Mouse (Mus musculus) gastrocnemius, postnatal 14 days (tissue): ENCODE measurements around the gene Il34. TPM values are rescaled to one million over a fixed set of nuclear protein-coding genes. Genes with fewer than 3 reads are reported as not detected.

Experiments
- DNase-seq: peaks from one replicate; pipeline ENCODE4 v3.0.0; 2021; ENCODE audit warnings: mixed read lengths
- intact Hi-C: fragments of 180-260 bp; cut with DNase I; formaldehyde crosslinking; loops from one replicate; pipeline ENCODE4 v1.15.1; 2025; ENCODE audit warnings: low total_unique reads
- total RNA-seq, 2 experiments: library from RNA; stranded (reverse); gene quantifications; 2 replicates each; pipeline ENCODE4 v1.2.3; 2021

Il34 gene
- total RNA-seq, 2 experiments from 2014 or later: 15.6 to 20.0 TPM

DNA sequence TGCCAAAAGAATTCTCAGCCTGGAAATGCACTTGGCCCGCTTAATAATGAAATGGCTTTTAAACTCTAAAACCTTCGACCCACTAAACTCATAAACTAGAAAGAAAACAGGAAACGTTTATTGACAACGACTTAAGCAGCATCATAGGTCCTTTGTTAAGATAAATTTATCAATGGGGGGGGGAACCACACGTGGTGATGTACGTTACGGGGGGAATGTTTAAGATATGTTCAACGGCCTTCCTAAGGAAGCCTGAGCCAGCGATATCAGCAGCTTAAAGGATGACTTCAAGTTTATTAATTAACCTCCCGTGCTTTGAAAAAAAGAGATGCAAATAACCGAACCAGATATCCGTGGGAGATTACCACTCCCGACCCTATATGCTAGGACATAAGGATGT lies 55.5 kb downstream of the Il34 start:
- intact Hi-C loops: loop anchor here (5.0 to 10.0 kb wide), 2 partner anchors 92 to 335 kb away; no protein-coding TSS in a partner anchor
- DNase-seq: no peak

DNA sequence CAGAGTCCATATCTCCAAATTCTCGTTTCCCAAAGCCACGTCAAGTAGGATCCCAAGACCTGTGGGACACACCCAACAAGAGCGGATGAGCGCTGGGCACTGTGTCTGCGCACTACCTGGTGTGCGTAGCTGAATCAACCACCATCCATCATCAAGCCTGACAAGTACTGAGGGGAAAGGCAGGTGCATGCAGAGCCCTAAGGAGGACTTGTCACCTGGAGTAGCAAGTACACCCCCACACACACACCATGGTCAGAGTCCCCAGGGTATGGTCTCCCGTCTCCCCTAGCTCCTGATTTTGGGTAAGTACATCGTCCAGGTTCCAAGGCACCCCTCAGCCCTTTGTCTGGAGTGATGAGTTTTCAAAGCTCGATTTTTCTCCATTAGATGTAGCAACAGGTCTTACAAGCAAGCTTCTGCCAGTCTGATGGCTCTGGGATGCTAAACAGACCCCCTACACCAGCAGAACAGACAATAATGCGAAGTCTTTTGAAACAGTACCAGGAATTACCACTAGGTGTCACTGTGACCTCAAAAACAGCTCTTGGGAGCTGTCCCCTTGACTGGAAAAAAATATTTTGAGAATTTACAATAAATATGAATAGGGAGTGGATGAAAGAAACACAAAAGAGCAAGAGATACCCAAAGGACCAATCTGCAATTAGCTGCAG lies 56.1 kb downstream of the Il34 start:
- intact Hi-C loops: loop anchor here (5.0 to 10.0 kb wide), 2 partner anchors 93 to 335 kb away; no protein-coding TSS in a partner anchor
- DNase-seq: no peak

DNA sequence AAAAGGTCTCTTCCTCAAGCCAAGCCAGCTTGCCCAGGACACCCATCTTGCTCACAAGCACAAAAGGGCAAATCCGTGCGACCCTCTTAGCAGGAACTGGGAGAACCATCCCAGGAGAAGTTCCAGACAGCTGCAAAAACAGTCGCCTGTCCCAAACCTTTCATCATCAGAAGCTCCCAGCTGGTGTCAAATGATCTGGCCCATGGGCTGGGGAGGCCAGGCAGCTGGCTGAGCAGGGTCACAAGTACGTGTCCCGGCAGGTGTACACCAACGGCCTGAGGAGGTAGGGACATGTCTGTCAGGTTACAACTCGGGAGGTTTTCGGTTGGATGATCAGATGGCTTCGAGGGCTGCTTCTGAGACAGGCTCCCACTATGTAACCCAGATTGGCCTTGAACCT lies 59.1 kb downstream of the Il34 start:
- intact Hi-C loops: no loop called here
- DNase-seq: no peak

DNA sequence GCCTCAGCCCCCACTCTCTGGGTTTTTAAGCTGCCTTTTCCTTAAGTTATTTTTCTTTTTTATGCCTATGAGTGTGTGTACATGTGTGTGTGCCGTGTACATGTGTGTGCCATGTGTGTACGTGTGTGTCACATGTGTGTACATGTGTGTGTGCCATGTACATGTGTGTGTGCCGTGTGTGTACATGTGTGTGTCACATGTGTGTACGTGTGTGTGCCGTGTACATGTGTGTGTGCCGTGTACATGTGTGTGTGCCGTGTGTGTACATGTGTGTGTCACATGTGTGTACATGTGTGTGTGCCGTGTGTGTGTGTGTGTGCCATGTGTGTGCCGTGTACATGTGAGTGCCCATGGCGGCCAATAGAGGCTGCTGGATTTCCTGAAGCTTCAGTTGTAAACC lies 60.6 kb downstream of the Il34 start:
- DNase-seq: no peak
- intact Hi-C loops: no loop called here

DNA sequence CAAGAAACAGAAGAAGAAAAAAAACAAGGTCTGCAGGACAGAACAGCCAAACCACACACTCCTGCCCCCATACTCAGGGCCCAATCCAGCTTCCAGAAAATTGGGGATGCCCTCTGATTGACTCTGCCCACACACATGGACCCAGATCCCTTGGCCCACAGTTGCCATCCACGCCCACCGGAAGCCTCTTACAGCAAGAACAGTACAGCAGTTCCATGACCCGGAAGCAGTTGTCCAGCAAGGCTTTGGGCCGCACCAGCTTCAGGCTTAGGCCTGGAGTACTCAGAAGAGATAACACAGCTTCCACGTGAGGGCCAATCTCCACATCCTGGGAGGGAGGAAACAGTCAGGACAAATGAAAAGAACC lies 63.3 kb downstream of the Il34 start:
- intact Hi-C loops: no loop called here
- no peak for DNase-seq

DNA sequence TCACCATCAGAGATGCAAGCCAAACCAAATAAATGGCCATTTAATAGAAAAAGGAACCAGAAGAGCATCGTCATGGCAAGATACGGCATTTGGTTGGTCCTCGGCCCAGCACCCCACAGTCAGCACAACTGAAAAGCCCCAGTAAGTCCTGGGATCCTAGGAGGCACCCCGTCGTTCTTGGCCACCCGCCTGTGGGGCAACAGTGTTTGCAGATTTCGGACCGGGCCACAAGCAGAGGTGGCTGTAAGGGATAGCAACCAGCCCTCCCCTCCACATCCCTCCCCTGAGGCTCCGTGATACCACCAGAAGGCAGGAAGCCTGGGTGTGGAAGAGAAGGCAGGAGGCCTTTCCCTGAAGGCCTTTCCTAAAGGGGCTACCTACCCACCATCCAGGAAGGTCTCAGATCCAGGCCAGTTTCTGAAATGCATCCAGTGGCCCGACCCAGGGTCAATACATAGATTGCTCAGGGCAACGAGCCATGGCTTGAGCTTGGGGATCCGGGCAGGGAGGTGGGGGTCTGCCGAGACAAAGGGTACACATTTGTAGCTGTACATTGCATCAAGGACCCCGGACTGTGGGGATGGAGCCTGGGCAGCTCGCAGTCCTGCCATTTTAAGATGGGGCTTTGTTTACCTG lies 63.8 kb downstream of the Il34 start:
- DNase-seq: no peak
- intact Hi-C loops: no loop called here

DNA sequence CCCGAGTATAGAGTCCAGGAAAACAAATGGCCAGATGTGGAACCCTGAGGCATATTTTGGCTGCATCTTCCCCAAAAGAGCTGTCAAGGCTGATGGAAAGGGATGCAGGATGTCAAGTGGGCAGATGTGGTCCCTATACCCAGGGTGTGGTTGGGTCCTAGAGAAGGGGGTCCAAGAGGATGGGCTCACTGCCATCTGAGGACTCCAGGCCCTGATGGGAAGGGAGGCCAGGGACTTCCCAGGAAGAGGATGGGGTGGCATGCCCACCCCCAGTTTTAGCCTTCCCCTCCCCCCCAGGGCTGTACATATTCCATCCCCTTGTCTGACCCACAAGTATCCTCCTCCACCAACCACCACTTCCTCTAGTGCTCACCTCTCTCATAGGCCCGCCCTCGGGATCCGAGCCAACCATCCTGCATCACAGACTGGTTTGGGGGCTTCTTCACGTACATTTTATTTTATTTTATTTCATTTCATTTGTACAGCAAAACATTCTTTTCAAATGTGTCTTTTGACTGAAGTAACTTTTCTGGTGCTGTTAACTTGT lies 65.0 kb downstream of the Il34 start:
- DNase-seq: no peak
- intact Hi-C loops: no loop called here

DNA sequence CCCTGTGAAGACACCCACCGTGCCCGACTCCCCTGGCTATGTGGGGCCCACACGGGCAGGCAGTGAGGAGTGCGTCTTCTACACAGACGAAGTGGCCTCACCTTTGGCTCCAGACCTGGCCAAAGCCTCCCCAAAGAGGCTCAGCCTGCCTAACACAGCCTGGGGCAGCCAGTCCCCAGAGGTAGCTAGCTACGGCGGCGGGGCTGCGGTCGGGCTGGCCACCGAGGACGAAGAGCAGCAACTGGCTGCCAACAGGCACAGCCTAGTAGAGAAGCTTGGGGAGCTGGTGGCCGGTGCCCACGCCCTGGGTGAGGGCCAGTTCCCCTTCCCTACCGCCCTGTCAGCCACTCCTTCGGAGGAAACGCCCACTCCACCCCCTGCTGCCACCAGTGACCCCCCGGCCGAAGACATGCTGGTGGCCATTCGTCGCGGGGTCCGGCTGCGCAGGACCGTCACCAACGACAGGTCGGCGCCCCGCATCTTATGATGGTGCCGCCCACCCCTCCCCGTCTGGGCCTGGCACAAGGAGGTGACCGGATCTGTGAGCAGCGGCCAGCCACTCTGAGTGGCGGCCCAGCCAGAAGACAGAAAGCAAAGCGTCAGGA lies 67.0 kb downstream of the Il34 start:
- no peak for DNase-seq
- intact Hi-C loops: no loop called here

DNA sequence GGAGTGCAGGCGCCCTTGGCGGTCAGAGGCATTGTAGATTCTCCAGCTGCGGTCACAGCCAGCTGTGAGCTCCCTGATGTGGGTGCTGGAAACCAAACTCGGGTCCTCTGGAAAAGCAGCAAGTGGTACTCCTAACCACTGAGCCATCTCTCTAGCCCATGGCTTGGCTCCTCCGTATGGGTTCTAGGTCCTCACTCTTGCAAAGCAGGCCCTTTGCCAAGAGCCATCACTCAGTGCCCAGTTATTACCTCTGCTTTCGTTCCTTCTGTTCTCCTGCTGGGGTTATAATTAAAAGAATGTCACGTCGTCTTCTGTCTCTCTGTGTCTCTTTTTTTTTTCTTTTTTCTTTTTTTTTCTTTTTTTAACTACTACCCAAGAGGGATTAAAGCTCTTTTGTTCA lies 72.7 kb downstream of the Il34 start:
- intact Hi-C loops: no loop called here
- DNase-seq: no peak

DNA sequence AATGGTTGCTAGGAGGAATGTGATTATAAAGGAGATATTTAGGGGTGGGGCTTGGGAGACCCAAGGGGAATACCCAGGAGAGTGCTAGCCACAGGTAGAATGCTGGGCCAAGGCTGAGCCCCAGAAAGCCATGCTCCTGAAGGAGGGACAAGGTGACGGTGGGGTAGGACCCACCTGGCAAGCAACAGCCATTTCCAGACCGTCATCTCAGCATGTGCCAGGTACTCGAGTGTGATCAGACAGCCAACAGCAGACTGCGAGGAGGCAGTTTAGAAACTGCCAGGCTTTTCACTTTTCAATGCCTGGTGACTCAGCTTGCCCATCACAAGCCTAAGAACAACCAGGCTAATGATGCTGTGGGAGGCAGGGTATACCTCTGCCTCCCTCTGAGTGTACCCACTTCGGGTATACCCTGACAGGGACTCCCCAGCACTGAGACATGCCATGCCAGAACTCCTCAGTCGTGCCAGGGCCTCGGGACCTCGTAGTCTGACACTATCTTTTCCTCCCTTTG lies 74.3 kb downstream of the Il34 start:
- DNase-seq: no peak
- intact Hi-C loops: no loop called here

DNA sequence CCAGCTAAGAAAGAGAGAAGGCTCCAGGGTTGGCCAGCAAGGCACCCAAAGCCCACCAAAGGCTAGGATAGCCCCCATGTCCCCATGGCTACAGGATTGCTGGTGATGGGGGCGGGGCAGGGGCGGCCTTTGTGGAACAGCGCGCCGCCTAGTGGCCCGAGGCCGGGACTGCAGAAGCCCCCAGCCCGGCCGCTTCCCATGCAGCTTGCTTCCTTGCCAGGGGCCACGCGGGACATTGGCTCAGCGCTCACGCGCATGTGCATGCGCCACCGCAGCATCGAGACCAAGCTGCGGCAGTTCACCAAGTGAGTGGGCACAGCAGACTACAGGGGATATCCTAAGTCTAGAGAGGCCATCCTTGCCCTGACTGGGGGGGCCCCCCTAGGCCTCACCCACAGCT lies 78.8 kb downstream of the Il34 start:
- DNase-seq: peak; percentile 71
- intact Hi-C loops: no loop called here

DNA sequence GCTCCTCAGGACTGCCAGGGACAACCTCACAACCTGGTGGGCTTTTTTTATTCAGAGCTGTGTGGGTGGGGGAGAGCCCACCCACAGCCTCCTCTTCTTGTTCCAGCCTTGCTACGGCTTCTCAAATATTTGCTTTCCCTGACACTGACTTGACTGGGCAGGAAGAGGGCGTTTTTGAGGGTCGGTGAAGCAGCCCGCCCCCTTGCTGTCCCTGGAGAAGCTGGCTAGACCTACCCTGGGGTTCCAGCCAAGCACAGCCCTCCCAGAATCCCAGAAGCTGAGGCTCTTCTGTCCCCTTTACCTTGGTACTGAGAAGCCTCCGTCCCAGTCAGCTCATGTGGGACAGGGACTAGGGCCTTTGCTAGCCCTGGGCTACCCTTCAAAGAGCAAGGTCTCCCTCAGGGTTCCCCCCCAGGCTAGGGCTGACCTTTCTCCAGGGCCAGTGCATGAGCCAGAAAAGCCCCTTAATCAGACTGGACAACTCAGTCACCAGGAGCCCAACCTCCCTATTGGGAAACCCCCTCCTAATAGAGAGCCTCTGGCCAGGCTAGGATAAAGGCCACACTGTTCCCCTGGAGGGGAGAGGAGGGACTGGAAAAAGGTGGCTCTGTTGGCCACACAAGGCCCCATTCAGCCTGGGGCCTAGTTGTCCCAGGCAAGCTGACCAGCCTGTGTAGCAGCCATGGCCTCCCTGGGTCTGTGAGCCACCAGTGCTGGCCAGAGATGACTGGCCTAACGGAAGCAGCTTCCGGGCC lies 80.5 kb downstream of the Il34 start:
- intact Hi-C loops: loop anchor here (2.0 kb wide), 1 partner anchor 78 kb away; no protein-coding TSS in a partner anchor
- no peak for DNase-seq

DNA sequence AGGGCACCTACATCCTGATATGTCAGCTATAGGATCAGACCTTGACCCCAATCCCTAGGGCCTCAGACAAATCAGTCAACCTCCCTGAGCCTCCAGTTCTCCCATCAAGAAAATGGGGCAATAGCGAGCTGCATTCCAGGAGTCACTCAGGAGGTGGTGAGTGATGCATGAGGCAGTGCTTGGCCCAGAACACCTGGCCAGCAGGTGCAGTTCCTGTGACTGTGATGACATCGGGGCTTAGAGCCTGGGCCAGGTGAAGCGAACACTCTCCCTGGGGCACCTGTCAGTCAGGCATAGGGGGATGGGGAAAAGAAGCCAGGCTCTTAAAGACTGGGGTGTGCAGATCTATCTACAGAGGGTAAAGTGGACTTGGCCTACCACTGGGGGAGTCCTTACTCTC lies 81.2 kb downstream of the Il34 start:
- intact Hi-C loops: loop anchor here (2.0 kb wide), 1 partner anchor 78 kb away; no protein-coding TSS in a partner anchor
- no peak for DNase-seq

DNA sequence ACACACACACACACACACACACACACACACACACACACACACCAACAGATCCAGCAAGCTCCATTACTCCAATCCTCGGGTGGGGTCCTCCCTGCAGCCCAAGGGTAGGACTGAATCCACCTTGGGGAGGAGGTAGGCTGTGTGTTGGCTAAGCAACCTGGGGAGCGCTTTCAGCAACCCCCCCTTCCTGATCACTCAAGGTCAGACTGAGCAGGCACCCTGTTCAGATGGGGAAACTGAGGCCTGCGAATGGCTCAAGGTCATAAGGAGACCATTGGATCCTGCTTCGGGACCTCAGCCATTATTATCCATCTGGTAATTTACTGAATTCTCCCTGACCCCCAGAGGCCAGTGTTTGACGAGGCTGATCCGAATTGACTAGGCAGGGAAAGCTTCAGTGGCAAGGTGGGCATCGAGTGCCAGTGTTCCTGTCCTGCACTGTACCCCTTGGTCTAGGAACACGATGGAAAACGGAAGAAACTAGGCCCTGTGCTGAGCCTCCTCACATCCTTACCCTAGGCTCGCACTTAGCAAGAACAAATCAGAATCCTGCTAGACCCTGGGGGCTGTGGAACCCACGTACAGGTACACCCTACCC lies 83.2 kb downstream of the Il34 start:
- no peak for DNase-seq
- intact Hi-C loops: no loop called here

DNA sequence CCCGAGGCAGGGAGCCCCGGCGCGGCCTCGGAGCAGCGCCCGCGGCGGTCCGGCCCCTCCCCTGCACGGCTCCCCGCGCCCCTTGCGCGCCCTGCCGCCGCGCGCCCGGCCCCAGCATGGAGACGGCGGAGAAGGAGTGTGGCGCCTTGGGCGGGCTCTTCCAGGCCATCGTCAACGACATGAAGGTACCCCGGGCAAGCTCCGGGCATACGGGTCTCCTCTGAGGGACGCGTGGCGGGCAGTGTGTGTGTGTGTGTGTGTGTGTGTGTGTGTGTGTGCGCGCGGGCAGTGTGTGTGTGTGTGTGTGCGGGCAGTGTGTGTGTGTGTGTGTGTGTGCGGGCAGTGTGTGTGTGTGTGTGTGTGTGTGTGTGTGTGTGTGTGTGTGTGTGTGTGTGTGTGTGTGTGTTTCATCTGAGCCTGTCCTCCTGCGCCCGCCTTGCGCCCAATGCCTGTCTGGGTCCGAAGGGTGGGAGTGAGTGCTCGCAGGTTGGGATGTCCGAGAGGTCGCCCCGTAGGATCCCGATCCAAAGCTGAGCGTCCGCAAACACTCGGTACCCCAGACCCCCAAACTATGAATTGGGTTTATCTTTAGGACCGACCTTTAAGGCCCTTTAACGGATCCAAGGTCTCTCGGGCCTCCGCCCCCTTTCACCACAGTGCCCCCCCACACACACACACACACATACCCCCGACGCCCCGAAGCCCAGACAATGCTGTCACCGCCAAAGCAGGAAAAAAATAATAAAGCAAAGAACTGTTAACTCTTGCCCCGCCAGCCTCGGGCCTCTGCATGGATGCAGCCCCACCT lies 83.9 kb downstream of the Il34 start:
- intact Hi-C loops: no loop called here

DNA sequence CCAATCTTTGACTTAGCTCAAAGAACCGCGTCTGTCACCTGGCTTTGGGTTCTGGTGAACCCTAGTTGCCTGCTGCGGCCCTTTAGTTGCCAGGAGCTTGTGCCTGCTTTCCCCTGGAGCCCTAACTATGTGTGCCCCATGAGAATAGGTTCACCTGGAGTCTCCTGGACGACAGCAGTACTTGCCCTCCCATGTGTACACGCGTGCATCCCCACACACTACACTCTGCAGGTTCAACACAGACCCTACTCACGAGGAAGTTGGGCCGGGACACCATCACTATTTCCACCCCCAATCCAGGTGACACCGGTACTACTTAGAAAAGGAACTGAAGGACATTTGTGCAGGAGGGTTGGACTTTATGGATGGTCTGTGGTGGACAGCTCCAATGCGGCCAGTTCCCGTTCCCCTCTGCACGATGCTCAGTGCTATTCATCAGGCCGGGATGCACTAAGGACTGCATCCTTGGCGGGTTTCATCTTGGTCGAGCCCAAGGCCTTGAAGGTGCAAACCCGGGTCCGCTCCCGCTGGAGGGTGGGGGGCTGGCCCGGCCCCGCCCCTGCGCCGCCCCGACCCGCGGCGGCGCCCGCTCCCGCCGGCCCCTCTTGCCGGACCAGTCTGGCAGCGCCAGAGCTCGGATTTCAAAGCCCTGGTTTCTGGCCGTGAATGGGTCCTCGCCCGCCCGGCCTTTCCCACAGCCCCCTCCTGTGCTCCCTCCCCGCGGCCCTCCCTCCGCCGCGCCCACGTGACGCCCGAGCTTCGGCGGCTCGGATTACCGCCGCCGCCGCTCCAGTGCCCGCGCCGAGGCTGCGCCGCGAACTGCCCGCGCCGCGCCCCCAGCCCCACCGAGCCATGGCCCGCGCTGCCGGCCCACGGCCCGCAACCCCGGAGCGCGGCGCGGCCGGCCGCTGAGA lies 84.8 kb downstream of the Il34 start, which contains the start of gene Mtss1l:
Mtss1l (plus strand) TSS at position 792 of the 914 bp plus-strand sequence.
- intact Hi-C loops: no loop called here

More for the DNA sequence above, 83.9 kb downstream of the Il34 start:
- no peak for DNase-seq

DNA sequence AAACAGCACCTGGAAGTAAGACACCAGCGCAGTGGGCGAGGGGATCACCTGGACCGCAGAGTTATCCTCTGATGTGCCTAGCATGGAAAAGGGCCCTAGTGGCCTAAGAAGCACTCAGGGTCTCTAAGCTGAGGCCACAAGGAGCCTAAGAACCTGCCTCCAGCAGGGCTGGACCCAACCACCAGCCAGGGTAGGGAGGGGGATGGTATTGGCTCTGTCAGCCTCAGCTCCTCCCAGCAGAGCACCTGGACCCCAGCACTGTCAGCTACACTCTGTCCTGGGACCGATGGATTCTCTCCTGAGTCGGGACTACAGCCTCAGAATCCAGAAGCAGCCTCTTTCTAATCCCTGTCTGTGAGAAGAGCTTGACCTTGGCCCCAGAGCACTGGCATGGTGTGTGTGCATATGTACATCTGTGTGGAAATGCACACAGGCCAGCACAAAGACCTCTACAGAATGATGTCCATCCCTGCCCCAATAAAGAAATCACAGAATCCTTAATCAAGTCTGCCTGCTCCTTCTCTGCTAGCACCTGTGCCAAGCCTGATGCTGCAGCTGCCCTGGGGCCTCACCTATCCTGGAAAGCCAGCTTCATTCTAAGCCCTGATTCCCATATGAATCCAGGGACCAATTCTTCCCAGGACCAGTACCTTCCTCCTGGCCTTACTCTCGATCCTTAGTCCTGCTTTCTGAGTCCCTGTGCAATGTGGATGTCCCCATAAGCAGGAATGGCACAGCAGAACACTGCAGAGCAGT lies 85.6 kb downstream of the Il34 start:
- no peak for DNase-seq
- intact Hi-C loops: no loop called here

More for the DNA sequence above, 84.8 kb downstream of the Il34 start, which contains the start of gene Mtss1l:
- peak; percentile 90 for DNase-seq
